ENCODE assay signal across 9 mouse cellular contexts in the genomic region with DNA sequence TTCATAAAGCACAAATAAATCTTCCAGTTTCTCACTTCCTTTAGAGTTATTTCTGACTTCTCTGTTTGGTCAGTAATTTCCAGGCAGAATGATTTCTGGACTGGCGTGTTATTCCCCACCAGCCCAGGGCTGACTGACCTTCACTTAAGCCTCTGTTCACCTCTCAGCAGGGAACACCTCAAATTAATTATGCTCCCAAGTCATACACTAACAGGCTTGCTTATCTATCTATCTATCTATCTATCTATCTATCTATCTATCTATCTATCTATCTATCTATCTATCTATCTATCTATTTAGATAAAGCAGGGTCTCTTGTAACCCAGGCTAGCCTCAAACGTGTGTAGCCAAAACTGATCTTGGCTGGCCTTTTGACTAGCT. TPM values are rescaled to one million over a fixed set of nuclear protein-coding genes. Genes with fewer than 3 reads are reported as not detected.
A peak's percentile ranks its signal among the peaks of the same experiment; 100 is the strongest.
DNase-seq lines count a peak whose midpoint lies in the region; ATAC-seq and TF ChIP-seq lines count a peak whose summit lies in the region.
"Had no signal": no experiment of that assay in that cellular context is flagged by ENCODE, and none has a peak within 500 bp of the region (broad histone marks: within the 10 kb centered on the region; RNA-seq: fewer than 3 reads in every experiment).

No protein-coding gene starts in this region.

- 0 out of 2 replicates have a peak, but pooled peaks have one; percentile 1 for ATAC-seq in lung, postnatal 0 days
- no peak for ATAC-seq in forebrain, postnatal 0 days
- no peak for ATAC-seq in limb, embryonic 13.5 days (ENCODE audit: low FRiP score, low read depth)
- ATAC-seq in neural tube, embryonic 14.5 days (ENCODE audit: low read depth): peak; percentile 7; the same call in 1 of the 2 replicates
- no peak for ATAC-seq in megakaryocyte-erythroid progenitor cell, adult 5-6 weeks (replicated peaks; ENCODE audit: low FRiP score, low TSS enrichment, poor library complexity, severe bottlenecking)

- 54% methylated on average over 2 of the region's 2 CpGs for WGBS in lung, postnatal 0 days
- whole genome bisulfite sequencing in forebrain, postnatal 0 days: 49% methylated on average over 2 of the region's 2 CpGs
- 61% methylated on average over 2 of the region's 2 CpGs for WGBS in limb, embryonic 13.5 days
- 60% methylated on average over 2 of the region's 2 CpGs for WGBS in neural tube, embryonic 14.5 days

- H3K27me3 ChIP-seq in lung, postnatal 0 days (replicated peaks; ENCODE audit: insufficient read depth, low read length): no peaks in the 10 kb centered on the region
- H3K27me3 ChIP-seq in forebrain, postnatal 0 days (ENCODE audit: insufficient read depth, low read length): no peaks in the 10 kb centered on the region
- H3K27me3 ChIP-seq in limb, embryonic 13.5 days: peaks cover 10% of the 10 kb centered on the region
- no peaks in the 10 kb centered on the region for H3K27me3 ChIP-seq in neural tube, embryonic 14.5 days (ENCODE audit: control insufficient read depth, insufficient read depth, low read length)
- H3K27me3 ChIP-seq: Patski had no signal

- H3K9me3 ChIP-seq in lung, postnatal 0 days (ENCODE audit: low read length): no peaks in the 10 kb centered on the region
- H3K9me3 ChIP-seq in forebrain, postnatal 0 days (ENCODE audit: low read length): no peaks in the 10 kb centered on the region
- H3K9me3 ChIP-seq in limb, embryonic 13.5 days: no peaks in the 10 kb centered on the region
- H3K9me3 ChIP-seq in neural tube, embryonic 14.5 days (ENCODE audit: control insufficient read depth, low read length): no peaks in the 10 kb centered on the region

- no peak overlapping the region for H3K4me3 ChIP-seq in lung, postnatal 0 days (ENCODE audit: low read depth, low read length)
- H3K4me3 ChIP-seq in forebrain, postnatal 0 days (ENCODE audit: low read depth, low read length): peak overlapping the region; percentile 42
- H3K4me3 ChIP-seq in limb, embryonic 13.5 days: peak overlapping the region; percentile 57; the same call in 1 of the 2 replicates
- H3K4me3 ChIP-seq in neural tube, embryonic 14.5 days (ENCODE audit: low read depth, low read length): peak overlapping the region; percentile 51; the same call in 1 of the 2 replicates

- peaks cover 35% of the 10 kb centered on the region for H3K36me3 ChIP-seq in lung, postnatal 0 days (ENCODE audit: insufficient read depth, low read length)
- peaks cover 46% of the 10 kb centered on the region for H3K36me3 ChIP-seq in forebrain, postnatal 0 days (ENCODE audit: insufficient read depth)
- peaks cover 59% of the 10 kb centered on the region for H3K36me3 ChIP-seq in limb, embryonic 13.5 days
- peaks cover 30% of the 10 kb centered on the region for H3K36me3 ChIP-seq in neural tube, embryonic 14.5 days (ENCODE audit: control insufficient read depth, insufficient read depth, low read length)

- no peak for TF ChIP-seq CTCF in lung, postnatal 0 days (IDR thresholded peaks at IDR 0.05)
- TF ChIP-seq CTCF in forebrain, postnatal 0 days (IDR thresholded peaks at IDR 0.05; ENCODE audit: low read depth): no peak

- no peak overlapping the region for H3K27ac ChIP-seq in lung, postnatal 0 days (ENCODE audit: low read length)
- no peak overlapping the region for H3K27ac ChIP-seq in forebrain, postnatal 0 days (ENCODE audit: low read depth, low read length)
- H3K27ac ChIP-seq in limb, embryonic 13.5 days: no peak overlapping the region
- no peak overlapping the region for H3K27ac ChIP-seq in neural tube, embryonic 14.5 days (ENCODE audit: low read depth, low read length)

- H3K9ac ChIP-seq in lung, postnatal 0 days (replicated peaks; ENCODE audit: low read depth): no peak overlapping the region
- peak overlapping the region; percentile 51 for H3K9ac ChIP-seq in forebrain, postnatal 0 days
- peak overlapping the region; percentile 77; the same call in 1 of the 2 replicates for H3K9ac ChIP-seq in limb, embryonic 13.5 days
- H3K9ac ChIP-seq in neural tube, embryonic 14.5 days (replicated peaks; ENCODE audit: low read depth, low read length): peak overlapping the region; percentile 65; the same call in 1 of the 2 replicates

- peak overlapping the region; percentile 73; the same call in 1 of the 2 replicates for H3K4me2 ChIP-seq in lung, postnatal 0 days (replicated peaks; ENCODE audit: low read depth, low read length)
- H3K4me2 ChIP-seq in forebrain, postnatal 0 days (ENCODE audit: low read depth): peak overlapping the region; percentile 85
- H3K4me2 ChIP-seq in limb, embryonic 13.5 days (replicated peaks): peak overlapping the region; percentile 91
- H3K4me2 ChIP-seq in neural tube, embryonic 14.5 days (ENCODE audit: low read depth, low read length): peak overlapping the region; percentile 85

- H3K4me1 ChIP-seq in lung, postnatal 0 days (ENCODE audit: insufficient read depth, low read depth, low read length): peaks cover 6% of the 10 kb centered on the region; the same call in 1 of the 2 replicates
- H3K4me1 ChIP-seq in forebrain, postnatal 0 days (ENCODE audit: insufficient read depth): no peaks in the 10 kb centered on the region
- H3K4me1 ChIP-seq in limb, embryonic 13.5 days: peaks cover 5% of the 10 kb centered on the region
- H3K4me1 ChIP-seq in neural tube, embryonic 14.5 days (ENCODE audit: control insufficient read depth, insufficient read depth, low read length): no peaks in the 10 kb centered on the region

- no peak for DNase-seq in lung, postnatal 0 days (ENCODE audit: low spot score)
- DNase-seq in lung, postnatal 36 days: no peak
- no peak for DNase-seq in forebrain, postnatal 0 days
- DNase-seq in ovary, adult 18-20 months (ENCODE audit: low spot score): no peak
- DNase-seq in lung, postnatal 25 days (ENCODE audit: low spot score): no peak

- no peak for TF ChIP-seq EP300 in lung, postnatal 0 days (IDR thresholded peaks at IDR 0.05)

RNA-seq across cellular contexts. Expression of a gene that starts 0.3 kb away (rescaled TPM):
- 5.3 and 5.8 TPM in 2 replicates for polyA plus RNA-seq in lung, postnatal 0 days (2015; fragmentation: Nextera tagmentation; extraction: Ambion mirVana)
- 5.6 and 8.4 TPM in 2 replicates for total RNA-seq in forebrain, postnatal 0 days (2014; rRNA removed)
- polyA plus RNA-seq in forebrain, postnatal 0 days (2015; fragmentation: Nextera tagmentation; extraction: Ambion mirVana): 11.0 and 11.7 TPM in 2 replicates
- 13.8 TPM in 2 replicates for polyA plus RNA-seq in limb, embryonic 13.5 days (2015; fragmentation: Nextera tagmentation; extraction: Ambion mirVana)
- 19.1 and 21.7 TPM in 2 replicates for polyA plus RNA-seq in neural tube, embryonic 14.5 days (2014; fragmentation: Nextera tagmentation; extraction: Ambion mirVana)
- total RNA-seq in megakaryocyte-erythroid progenitor cell, adult 5-6 weeks (2014; fragmentation: Nextera tagmentation): not detected in 2 replicates
- total RNA-seq in megakaryocyte-erythroid progenitor cell, adult 5-6 weeks (2017): not detected in 2 replicates

RNA-seq across cellular contexts. Expression of a gene that starts 12.5 kb away (rescaled TPM):
- polyA plus RNA-seq in lung, postnatal 0 days (2015; fragmentation: Nextera tagmentation; extraction: Ambion mirVana): 26.9 and 31.1 TPM in 2 replicates
- total RNA-seq in forebrain, postnatal 0 days (2014; rRNA removed): 25.0 and 29.8 TPM in 2 replicates
- polyA plus RNA-seq in forebrain, postnatal 0 days (2015; fragmentation: Nextera tagmentation; extraction: Ambion mirVana): 26.4 and 32.9 TPM in 2 replicates
- 77.7 and 83.3 TPM in 2 replicates for polyA plus RNA-seq in limb, embryonic 13.5 days (2015; fragmentation: Nextera tagmentation; extraction: Ambion mirVana)
- 20.9 and 24.7 TPM in 2 replicates for polyA plus RNA-seq in neural tube, embryonic 14.5 days (2014; fragmentation: Nextera tagmentation; extraction: Ambion mirVana)
- 11.0 and 14.2 TPM in 2 replicates for total RNA-seq in megakaryocyte-erythroid progenitor cell, adult 5-6 weeks (2014; fragmentation: Nextera tagmentation)
- total RNA-seq in megakaryocyte-erythroid progenitor cell, adult 5-6 weeks (2017): 1.7 and 2.9 TPM in 2 replicates

RNA-seq across cellular contexts. Expression of a gene that starts 18.8 kb away (rescaled TPM):
- 17.9 and 19.2 TPM in 2 replicates for polyA plus RNA-seq in lung, postnatal 0 days (2015; fragmentation: Nextera tagmentation; extraction: Ambion mirVana)
- 13.2 and 15.6 TPM in 2 replicates for total RNA-seq in forebrain, postnatal 0 days (2014; rRNA removed)
- 19.5 and 28.4 TPM in 2 replicates for polyA plus RNA-seq in forebrain, postnatal 0 days (2015; fragmentation: Nextera tagmentation; extraction: Ambion mirVana)
- 33.5 and 36.4 TPM in 2 replicates for polyA plus RNA-seq in limb, embryonic 13.5 days (2015; fragmentation: Nextera tagmentation; extraction: Ambion mirVana)
- 32.4 and 35.3 TPM in 2 replicates for polyA plus RNA-seq in neural tube, embryonic 14.5 days (2014; fragmentation: Nextera tagmentation; extraction: Ambion mirVana)
- total RNA-seq in megakaryocyte-erythroid progenitor cell, adult 5-6 weeks (2014; fragmentation: Nextera tagmentation): 37.2 and 41.7 TPM in 2 replicates
- 17.6 and 28.0 TPM in 2 replicates for total RNA-seq in megakaryocyte-erythroid progenitor cell, adult 5-6 weeks (2017)

RNA-seq across cellular contexts. Expression of a gene that starts 18.8 kb away (rescaled TPM):
- polyA plus RNA-seq in lung, postnatal 0 days (2015; fragmentation: Nextera tagmentation; extraction: Ambion mirVana): 42.8 and 43.3 TPM in 2 replicates
- total RNA-seq in forebrain, postnatal 0 days (2014; rRNA removed): 43.7 and 52.6 TPM in 2 replicates
- 58.2 and 63.6 TPM in 2 replicates for polyA plus RNA-seq in forebrain, postnatal 0 days (2015; fragmentation: Nextera tagmentation; extraction: Ambion mirVana)
- 53.0 and 53.1 TPM in 2 replicates for polyA plus RNA-seq in limb, embryonic 13.5 days (2015; fragmentation: Nextera tagmentation; extraction: Ambion mirVana)
- 81.9 and 86.5 TPM in 2 replicates for polyA plus RNA-seq in neural tube, embryonic 14.5 days (2014; fragmentation: Nextera tagmentation; extraction: Ambion mirVana)
- 35.3 and 40.0 TPM in 2 replicates for total RNA-seq in megakaryocyte-erythroid progenitor cell, adult 5-6 weeks (2014; fragmentation: Nextera tagmentation)
- 51.7 and 74.3 TPM in 2 replicates for total RNA-seq in megakaryocyte-erythroid progenitor cell, adult 5-6 weeks (2017)

RNA-seq across cellular contexts. Expression of a gene that starts 38.7 kb away (rescaled TPM):
- 0.42 and 0.44 TPM in 2 replicates for polyA plus RNA-seq in lung, postnatal 0 days (2015; fragmentation: Nextera tagmentation; extraction: Ambion mirVana)
- total RNA-seq in forebrain, postnatal 0 days (2014; rRNA removed): 4.6 and 7.1 TPM in 2 replicates
- polyA plus RNA-seq in forebrain, postnatal 0 days (2015; fragmentation: Nextera tagmentation; extraction: Ambion mirVana): 2.9 and 4.7 TPM in 2 replicates
- 0.87 and 1.2 TPM in 2 replicates for polyA plus RNA-seq in limb, embryonic 13.5 days (2015; fragmentation: Nextera tagmentation; extraction: Ambion mirVana)
- polyA plus RNA-seq in neural tube, embryonic 14.5 days (2014; fragmentation: Nextera tagmentation; extraction: Ambion mirVana): 0.83 and 1.0 TPM in 2 replicates
- total RNA-seq in megakaryocyte-erythroid progenitor cell, adult 5-6 weeks (2014; fragmentation: Nextera tagmentation): 0.17 TPM in 1 of 2 replicates, not detected in the other
- total RNA-seq in megakaryocyte-erythroid progenitor cell, adult 5-6 weeks (2017): 0.11 TPM in 1 of 2 replicates, not detected in the other

Comparison
In these comparisons a context has a peak if more than half of its experiments do, and no peak if none do; other contexts are left out.
1. ATAC-seq: peak in lung, postnatal 0 days (single experiment) and neural tube, embryonic 14.5 days (single experiment); none in forebrain, postnatal 0 days (single experiment), limb, embryonic 13.5 days (single experiment) and megakaryocyte-erythroid progenitor cell, adult 5-6 weeks (single experiment).
2. Peak in every context shown above with its lines, with median percentiles within 50 percentile points of each other: H3K4me2 ChIP-seq.